Mouse (Mus musculus): ENCODE results near the gene Mterf1b.

DNA sequence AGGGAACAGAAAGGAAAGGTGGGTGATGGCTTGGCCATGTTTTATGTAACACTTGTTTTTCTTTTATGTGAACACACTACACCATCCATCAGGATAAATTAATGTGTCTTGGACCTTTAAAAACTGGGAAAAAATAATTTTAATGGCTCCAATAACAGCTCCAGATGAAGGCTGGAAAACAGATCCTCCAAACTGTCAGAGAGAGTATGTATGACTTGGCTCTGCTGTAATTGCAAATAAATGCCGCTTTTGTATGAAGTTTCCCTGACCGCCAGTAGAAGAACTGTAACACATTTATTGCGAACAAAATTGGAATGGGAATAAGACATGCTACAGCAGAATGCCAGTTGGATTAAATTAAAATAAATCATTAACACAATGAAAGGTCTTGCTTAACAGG, 29.1 kb downstream of the Mterf1b start:
- TF ChIP-seq CTCF (IDR thresholded peaks at IDR 0.05) (no peak), POLR2A (IDR thresholded peaks at IDR 0.05; ENCODE audit: insufficient read depth, low read depth, low read length) (no peak)

Measured in heart, adult 2 months (tissue).